Mouse (Mus musculus) C2C12 (cell line): ENCODE data around the gene Iqgap3.

Experiments used
- CTCF ChIP-seq: IDR thresholded peaks from one replicate; pipeline ENCODE4 v1.5.1; 2011; ENCODE audit not compliant: control insufficient read depth, insufficient read depth, insufficient read length
- MAX ChIP-seq: IDR thresholded peaks from one replicate; pipeline ENCODE4 v1.6.1; 2011; ENCODE audit warnings: mild to moderate bottlenecking, control low read depth
- MYOD1 ChIP-seq: IDR thresholded peaks from one replicate; pipeline ENCODE4 v1.6.1; 2011; ENCODE audit warnings: low read depth; ENCODE audit not compliant: control insufficient read depth, insufficient read length
- MYOG ChIP-seq: IDR thresholded peaks from one replicate; pipeline ENCODE4 v1.6.1; 2011; ENCODE audit not compliant: control insufficient read depth, insufficient read length; ENCODE audit errors: extremely low read depth
- USF1 ChIP-seq: IDR thresholded peaks from one replicate; pipeline ENCODE4 v1.6.1; 2011; ENCODE audit warnings: low read depth, mild to moderate bottlenecking, control low read depth, moderate library complexity

DNA sequence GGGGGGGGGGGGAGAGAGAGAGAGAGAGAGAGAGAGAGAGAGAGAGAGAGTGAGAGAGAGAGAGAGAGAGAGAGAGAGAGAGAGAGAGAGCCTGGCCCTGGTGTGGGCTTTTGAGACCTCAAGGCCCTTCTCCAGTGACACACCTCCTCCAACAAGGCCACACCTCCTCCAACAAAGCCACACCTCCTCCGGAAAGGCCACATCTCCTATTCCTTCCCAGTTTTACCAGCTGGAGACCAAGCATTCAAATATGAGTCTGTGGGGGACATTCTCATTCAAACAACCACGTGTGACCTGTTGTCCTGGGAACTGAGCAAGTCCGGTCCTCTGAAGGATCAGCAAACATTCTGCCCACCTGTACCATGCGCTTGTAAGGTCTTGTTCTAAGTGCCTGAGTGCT lies 47.2 kb downstream of the Iqgap3 start:
- TF ChIP-seq CTCF (no peak), MYOG (no peak), USF1 (no peak), MAX (no peak), MYOD1 (no peak)
